Mouse (Mus musculus) thymus, adult 2 months (tissue): Measurements from ENCODE around the gene Ropn1l.

Source experiments
- CTCF ChIP-seq: fragments of 200-500 bp; IDR thresholded peaks from 2 replicates; pipeline ENCODE4 v1.5.1; 2012; ENCODE audit warnings: mild to moderate bottlenecking, control low read depth, low read length, moderate library complexity, borderline replicate concordance; ENCODE audit not compliant: control insufficient read depth, poor library complexity, insufficient read depth; ENCODE audit errors: extremely low read depth
- POLR2A ChIP-seq: fragments of 200-500 bp; IDR thresholded peaks from 2 replicates; pipeline ENCODE4 v1.6.1; 2012; ENCODE audit warnings: mild to moderate bottlenecking, low read length, control low read depth, moderate library complexity; ENCODE audit not compliant: control insufficient read depth, poor library complexity, insufficient read depth; ENCODE audit errors: extremely low read depth

DNA sequence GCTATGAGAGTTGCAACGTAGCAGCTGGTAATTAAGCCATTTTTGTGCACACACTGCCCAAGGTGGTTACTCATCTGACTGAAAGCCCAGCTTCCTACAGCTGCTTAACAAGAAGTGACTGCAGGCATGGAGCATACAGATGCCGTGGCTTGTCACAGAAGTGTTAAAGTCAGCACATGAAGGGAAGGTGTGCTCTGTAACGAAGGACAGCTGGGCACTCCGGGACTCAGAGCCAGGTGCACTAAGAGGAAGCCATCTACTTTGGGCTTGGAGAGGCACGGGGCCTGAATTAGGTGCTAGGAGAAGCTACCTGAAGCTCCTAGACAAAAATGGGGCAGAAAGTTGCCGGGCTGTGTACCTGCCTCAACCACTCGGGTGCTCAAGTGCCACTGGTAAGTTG is 19.8 kb downstream of the Ropn1l start:
- TF ChIP-seq CTCF (no peak), POLR2A (no peak)
